ENCODE assay signal across 17 mouse cellular contexts in genomic region chr4:114448393-114449052, GRCm38 (mm10). TPM values are rescaled to one million over a fixed set of nuclear protein-coding genes. Genes with fewer than 3 reads are reported as not detected.
DNase-seq lines count a peak whose midpoint lies in the region; ATAC-seq and TF ChIP-seq lines count a peak whose summit lies in the region.
"Had no signal": no experiment of that assay in that cellular context is flagged by ENCODE, and none has a peak within 500 bp of the region (broad histone marks: within the 10 kb centered on the region; RNA-seq: fewer than 3 reads in every experiment).

No protein-coding gene starts in this region.

- TF ChIP-seq CTCF in brain, embryonic 14.5 days (IDR thresholded peaks at IDR 0.05; ENCODE audit: borderline replicate concordance, extremely low read depth, insufficient read depth, insufficient read length), result no peak

- no peak for DNase-seq in frontal cortex, postnatal 25 days (ENCODE audit: low spot score in 2 of 2)
- peak; percentile 86 for DNase-seq in Muller cell, postnatal 12 days (ENCODE audit: inconsistent ontology term)
- peak; percentile 60 for DNase-seq in brain, embryonic 14.5 days (ENCODE audit: low read depth)
- DNase-seq in left cerebral cortex, postnatal 36 days (ENCODE audit: low spot score in 2 of 2), result peak; percentile 53 to 58
- DNase-seq in embryo, embryonic 11 days, result no peak
- no peak for DNase-seq in testis, postnatal 10 days (ENCODE audit: low spot score)
- DNase-seq in spleen, postnatal 36 days (ENCODE audit: low spot score in 2 of 2), result no peak
- DNase-seq: adrenal gland, adult 2 months; cerebellum, adult 11-12 months; heart, postnatal 36 days; kidney, postnatal 25 days; lung, adult 18-20 months; spleen, adult 18-20 months had no signal

- ATAC-seq in frontal cortex, adult (ENCODE audit: low TSS enrichment), result peak; percentile 86
- ATAC-seq: CD4-positive, CD25-positive, alpha-beta regulatory T cell, adult 4 months; inflammation-experienced regulatory T-cells, adult 6 months had no signal

- intact Hi-C loops in left cerebral cortex, postnatal 36 days (cut with DNase I), result no loop called here

- no peak for TF ChIP-seq POLR2A in brain, embryonic 14.5 days (IDR thresholded peaks at IDR 0.05; ENCODE audit: borderline replicate concordance, extremely low read depth, insufficient read depth, insufficient read length, poor library complexity, severe bottlenecking)

RNA-seq across cellular contexts. Expression of gene Trabd2b, which starts 42.0 kb away (rescaled TPM):
- 0.61 and 1.5 TPM in 2 replicates for polyA plus RNA-seq in brain, embryonic 14.5 days (2012; rRNA removed)
- 1 to 10 TPM; 4.4 to 4.9 TPM for total RNA-seq in left cerebral cortex, postnatal 36 days (2021)
- total RNA-seq: megakaryocyte progenitor cell, adult 5-6 weeks had no signal
- polyA plus RNA-seq: CD4-positive, CD25-positive, alpha-beta regulatory T cell, adult 4 months; inflammation-experienced regulatory T-cells, adult 6 months had no signal

Comparison
In these comparisons a context has a peak if more than half of its experiments do, and no peak if none do; other contexts are left out.
1. DNase-seq: peak in Muller cell, postnatal 12 days (single experiment), brain, embryonic 14.5 days (single experiment) and left cerebral cortex, postnatal 36 days (2 of 2); none in frontal cortex, postnatal 25 days (0 of 2), embryo, embryonic 11 days (single experiment), testis, postnatal 10 days (single experiment) and spleen, postnatal 36 days (0 of 2).